Mouse (Mus musculus) cerebellum, adult 2 months (tissue): ENCODE measurements around the gene Mfap5.

Experiments
- CTCF ChIP-seq: fragments of 200-500 bp; IDR thresholded peaks from 2 replicates; pipeline ENCODE4 v1.5.1; 2011; ENCODE audit warnings: low read depth, mild to moderate bottlenecking, control low read depth, low read length, moderate library complexity, borderline replicate concordance; ENCODE audit not compliant: insufficient read depth
- POLR2A ChIP-seq: fragments of 200-500 bp; IDR thresholded peaks from 2 replicates; pipeline ENCODE4 v1.6.1; 2011; ENCODE audit warnings: low read length, control low read depth, borderline replicate concordance; ENCODE audit not compliant: insufficient read depth

DNA sequence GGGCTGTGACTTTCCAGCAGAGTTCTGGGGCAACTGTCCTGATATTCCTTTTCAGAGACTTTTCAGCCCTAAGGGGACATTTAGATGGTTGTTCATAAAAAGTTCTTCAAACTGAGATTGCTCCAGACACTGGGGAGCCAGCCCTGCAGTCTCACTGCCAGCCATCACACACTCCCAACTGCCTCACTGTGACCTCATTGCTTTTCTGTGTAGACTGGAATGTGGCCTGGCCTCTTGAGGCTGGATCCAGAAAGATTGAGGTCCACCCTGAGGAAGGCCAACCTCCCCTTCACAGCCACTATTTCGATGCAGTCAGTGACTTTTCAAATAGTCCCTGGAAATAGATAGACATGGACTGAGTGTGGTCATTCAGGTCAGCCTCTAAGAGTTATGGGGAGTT lies 12.0 kb downstream of the Mfap5 start:
- TF ChIP-seq POLR2A (no peak), CTCF (no peak)
